Mouse (Mus musculus): ENCODE measurements around the gene Ahcyl2.

DNA sequence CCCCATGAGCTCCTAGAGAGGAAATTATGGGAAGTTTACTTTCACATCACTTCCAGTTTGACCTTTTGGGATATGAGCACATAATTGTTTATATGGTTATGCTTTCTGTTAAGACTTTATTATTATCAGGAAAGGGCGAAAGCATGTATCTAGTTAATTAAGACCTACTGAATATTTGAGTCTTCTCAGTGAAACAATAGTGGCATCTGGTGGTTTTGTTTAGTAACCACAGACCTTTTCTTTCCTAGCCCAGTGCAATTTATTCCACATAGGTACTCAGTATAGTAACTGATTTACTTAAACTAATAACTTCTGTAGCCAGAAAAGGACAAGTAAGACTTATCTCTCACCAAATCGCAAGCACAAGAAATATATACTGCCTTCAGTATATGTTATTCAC lies 178.8 kb downstream of the Ahcyl2 start:
- TF ChIP-seq TAL1 (IDR thresholded peaks at IDR 0.05; ENCODE audit: low read length) (no peak), GATA1 (IDR thresholded peaks at IDR 0.05; ENCODE audit: low read length) (no peak)

Measured in erythroblast, embryonic 14.5 days (primary cell).